ENCODE assay signal across 8 mouse cellular contexts in genomic region chr8:105533892-105534329, GRCm38 (mm10). TPM values are rescaled to one million over a fixed set of nuclear protein-coding genes. Genes with fewer than 3 reads are reported as not detected.
DNase-seq lines count a peak whose midpoint lies in the region; ATAC-seq and TF ChIP-seq lines count a peak whose summit lies in the region.

No protein-coding gene starts in this region.

- no peaks in the 10 kb centered on the region for H3K27me3 ChIP-seq in intestine, embryonic 15.5 days (replicated peaks)
- H3K27me3 ChIP-seq in liver, adult 2 months (ENCODE audit: control insufficient read depth, insufficient read depth, low read length), result no peaks in the 10 kb centered on the region
- no peaks in the 10 kb centered on the region for H3K27me3 ChIP-seq in myocyte (ENCODE audit: control insufficient read depth, insufficient read depth, insufficient read length)

- H3K9me3 ChIP-seq in intestine, embryonic 15.5 days, result no peaks in the 10 kb centered on the region

- TF ChIP-seq POLR2A in liver, adult 2 months (IDR thresholded peaks at IDR 0.05; ENCODE audit: extremely low read depth, insufficient read depth, low read length), result no peak
- no peak for TF ChIP-seq POLR2A in myocyte (IDR thresholded peaks at IDR 0.05; ENCODE audit: insufficient read length, low read depth)

- no peak overlapping the region for H3K4me2 ChIP-seq in intestine, embryonic 15.5 days (replicated peaks)
- peak overlapping the region; percentile 21 for H3K4me2 ChIP-seq in myocyte (ENCODE audit: low read depth)

- intact Hi-C loops in gastrocnemius, postnatal 14 days (cut with DNase I; ENCODE audit: low total_unique reads), result loop anchor here (2.0 kb wide), 1 partner anchor 19 kb away; no protein-coding TSS in a partner anchor

- peaks cover 13% of the 10 kb centered on the region for H3K36me3 ChIP-seq in intestine, embryonic 15.5 days
- peaks cover 24% of the 10 kb centered on the region for H3K36me3 ChIP-seq in liver, adult 2 months (ENCODE audit: control insufficient read depth, insufficient read depth, low read length)
- H3K36me3 ChIP-seq in myocyte (ENCODE audit: control insufficient read depth, insufficient read depth), result peaks cover 10% of the 10 kb centered on the region

- 0 out of 2 replicates have a peak overlapping the region, but pooled peaks have one; percentile 5 for H3K9ac ChIP-seq in intestine, embryonic 15.5 days
- no peak overlapping the region for H3K9ac ChIP-seq in liver, adult 2 months (ENCODE audit: low read depth, low read length)

- TF ChIP-seq CTCF in liver, adult 2 months (IDR thresholded peaks at IDR 0.05; ENCODE audit: low read depth, low read length), result peak; percentile 84

- 0% methylated on average over 1 of the region's 1 CpGs for WGBS in intestine, embryonic 15.5 days
- WGBS in liver, adult 2 months, result 13% methylated on average over 1 of the region's 1 CpGs

- H3K27ac ChIP-seq in intestine, embryonic 15.5 days, result peak overlapping the region; percentile 59
- H3K27ac ChIP-seq in liver, adult 2 months (replicated peaks; ENCODE audit: insufficient read depth, low read depth, low read length), result no peak overlapping the region

- 0 out of 2 replicates have a peak, but pooled peaks cover under 1% of the 10 kb centered on the region for H3K79me2 ChIP-seq in liver, adult 2 months (ENCODE audit: control insufficient read depth, insufficient read depth, low read length)
- no peaks in the 10 kb centered on the region for H3K79me2 ChIP-seq in myocyte (ENCODE audit: control insufficient read depth, insufficient read depth)

- peaks cover 19% of the 10 kb centered on the region for H3K4me1 ChIP-seq in intestine, embryonic 15.5 days (replicated peaks)
- H3K4me1 ChIP-seq in liver, adult 2 months (ENCODE audit: control insufficient read depth, insufficient read depth, low read length), result no peaks in the 10 kb centered on the region; the same call in 1 of the 2 replicates

- H3ac ChIP-seq in myocyte (ENCODE audit: control insufficient read depth, insufficient read length), result no peak overlapping the region

- H3K4me3 ChIP-seq in intestine, embryonic 15.5 days (replicated peaks), result no peak overlapping the region
- no peak overlapping the region for H3K4me3 ChIP-seq in liver, adult 2 months (ENCODE audit: insufficient read depth, low read depth, low read length)
- H3K4me3 ChIP-seq in myocyte, result no peak overlapping the region

- ATAC-seq in intestine, embryonic 15.5 days, result peak; percentile 84

- peak; percentile 82 for DNase-seq in urinary bladder, postnatal 14 days (ENCODE audit: low spot score)
- DNase-seq in urinary bladder, adult 2 months (ENCODE audit: low spot score), result no peak
- peak; percentile 75 to 77 for DNase-seq in cerebellum, postnatal 36 days
- peak; percentile 79 for DNase-seq in gastrocnemius, postnatal 14 days
- no peak for DNase-seq in liver, adult 2 months (ENCODE audit: extremely low read depth, low read depth, low spot score)
- DNase-seq in testis, postnatal 10 days (ENCODE audit: low spot score), result peak; percentile 92

TF ChIP-seq in myocyte, 11 proteins besides CTCF, POLR2A, EP300 and RAD21:
- TF ChIP-seq MAX (IDR thresholded peaks at IDR 0.05; ENCODE audit: low read depth) (no peak), USF1 (IDR thresholded peaks at IDR 0.05; ENCODE audit: low read depth) (no peak), MYOD1 (IDR thresholded peaks at IDR 0.05; ENCODE audit: control insufficient read depth in 1 of 3, insufficient read length in 2 of 3, low read depth in 2 of 3) (peak in 1 of 3 experiments; percentile 14), TCF12 (IDR thresholded peaks at IDR 0.05; ENCODE audit: insufficient read depth, poor library complexity, severe bottlenecking) (no peak), MYOG (IDR thresholded peaks at IDR 0.05; ENCODE audit: control insufficient read depth in 1 of 3, insufficient read depth in 1 of 3, insufficient read length in 2 of 3, low read depth in 2 of 3) (peak in 2 of 3 experiments; percentile 40 to 51)

RNA-seq across cellular contexts. Expression of gene Hsd11b2, which starts 15.4 kb away (rescaled TPM):
- 0.49 and 0.52 TPM in 2 replicates for polyA plus RNA-seq in urinary bladder, adult 2 months (2012; rRNA removed)
- 1 to 10 TPM; 1.9 to 2.1 TPM for total RNA-seq in gastrocnemius, postnatal 14 days (2021)
- polyA plus RNA-seq in intestine, embryonic 15.5 days (2015; fragmentation: Nextera tagmentation; extraction: Ambion mirVana), result 2.7 and 3.0 TPM in 2 replicates
- not detected in 2 replicates for total RNA-seq in liver, adult 2 months (2014; rRNA removed)
- polyA plus RNA-seq in liver, adult 2 months (2012; rRNA removed), result 0.09 and 0.12 TPM in 2 replicates
- polyA plus RNA-seq in myocyte (2012; fragmentation: generic; extraction: Trizol), result 0.59 TPM

RNA-seq across cellular contexts. Expression of gene Atp6v0d1, which starts 31.9 kb away (rescaled TPM):
- 144 and 148 TPM in 2 replicates for polyA plus RNA-seq in urinary bladder, adult 2 months (2012; rRNA removed)
- 10 to 100 TPM; 43.2 to 44.7 TPM for total RNA-seq in gastrocnemius, postnatal 14 days (2021)
- polyA plus RNA-seq in intestine, embryonic 15.5 days (2015; fragmentation: Nextera tagmentation; extraction: Ambion mirVana), result 78.2 and 89.4 TPM in 2 replicates
- total RNA-seq in liver, adult 2 months (2014; rRNA removed), result 63.5 and 85.9 TPM in 2 replicates
- 77.2 and 82.0 TPM in 2 replicates for polyA plus RNA-seq in liver, adult 2 months (2012; rRNA removed)
- 126 TPM for polyA plus RNA-seq in myocyte (2012; fragmentation: generic; extraction: Trizol)

RNA-seq across cellular contexts. Expression of gene Zdhhc1, which starts 37.2 kb away (rescaled TPM):
- polyA plus RNA-seq in urinary bladder, adult 2 months (2012; rRNA removed), result 56.7 and 64.7 TPM in 2 replicates
- 10 to 100 TPM; 10.1 to 11.2 TPM for total RNA-seq in gastrocnemius, postnatal 14 days (2021)
- polyA plus RNA-seq in intestine, embryonic 15.5 days (2015; fragmentation: Nextera tagmentation; extraction: Ambion mirVana), result 20.1 and 22.6 TPM in 2 replicates
- 1.9 and 2.3 TPM in 2 replicates for total RNA-seq in liver, adult 2 months (2014; rRNA removed)
- 2.3 and 4.5 TPM in 2 replicates for polyA plus RNA-seq in liver, adult 2 months (2012; rRNA removed)
- polyA plus RNA-seq in myocyte (2012; fragmentation: generic; extraction: Trizol), result 17.3 TPM

Comparison
In these comparisons a context has a peak if more than half of its experiments do, and no peak if none do; other contexts are left out.
1. DNase-seq: peak in urinary bladder, postnatal 14 days (single experiment), cerebellum, postnatal 36 days (2 of 2), gastrocnemius, postnatal 14 days (single experiment) and testis, postnatal 10 days (single experiment); none in urinary bladder, adult 2 months (single experiment) and liver, adult 2 months (single experiment).